Mouse (Mus musculus): Measurements from ENCODE around the gene Olfr521.
A peak's percentile ranks its signal among the peaks of the same experiment; 100 is the strongest.
"Not testable (repeated sequence)": the region's sequence is repeated elsewhere in the genome, so short reads cannot be mapped to it uniquely, and the experiment has no call there.

The Olfr521 gene

DNA sequence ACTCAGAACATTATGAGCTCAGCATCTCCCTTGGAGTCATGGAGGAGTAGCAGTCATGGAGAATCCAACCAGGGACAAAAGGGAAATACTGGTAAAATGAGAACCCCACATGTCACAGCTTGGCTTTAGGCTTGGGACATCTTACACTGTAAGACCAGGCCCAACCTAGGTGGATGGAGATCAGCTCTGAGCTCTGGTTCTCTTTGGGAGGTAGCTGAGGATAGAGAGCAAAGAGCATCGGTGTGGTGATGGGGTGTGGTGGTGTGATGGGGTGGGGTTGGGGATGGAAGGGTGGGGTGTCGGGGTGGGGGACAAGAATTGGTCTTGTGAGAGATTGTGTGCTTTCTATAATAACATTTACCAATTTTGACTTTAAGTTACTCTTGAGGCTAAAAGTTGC, 47.5 kb downstream of the Olfr521 start:
- DNase-seq, result no peak

DNA sequence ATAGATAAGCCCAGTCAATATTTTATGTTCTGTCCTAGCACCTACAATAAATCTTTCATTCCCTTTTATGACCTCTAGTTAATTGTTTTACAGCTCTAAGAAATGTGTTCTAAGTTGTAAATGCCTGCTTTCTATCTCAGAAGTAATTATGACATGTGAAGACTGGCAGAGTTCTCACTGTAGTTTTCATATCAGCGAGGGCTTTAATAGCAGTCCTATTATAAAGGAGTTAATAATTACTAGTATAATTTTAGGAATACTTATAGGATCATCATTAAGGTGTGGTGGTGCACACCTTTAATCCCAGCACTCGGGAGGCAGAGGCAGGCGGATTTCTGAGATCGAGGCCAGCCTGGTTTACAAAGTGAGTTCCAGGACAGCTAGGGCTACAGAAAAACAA, 48.4 kb downstream of the Olfr521 start:
- no peak for DNase-seq

DNA sequence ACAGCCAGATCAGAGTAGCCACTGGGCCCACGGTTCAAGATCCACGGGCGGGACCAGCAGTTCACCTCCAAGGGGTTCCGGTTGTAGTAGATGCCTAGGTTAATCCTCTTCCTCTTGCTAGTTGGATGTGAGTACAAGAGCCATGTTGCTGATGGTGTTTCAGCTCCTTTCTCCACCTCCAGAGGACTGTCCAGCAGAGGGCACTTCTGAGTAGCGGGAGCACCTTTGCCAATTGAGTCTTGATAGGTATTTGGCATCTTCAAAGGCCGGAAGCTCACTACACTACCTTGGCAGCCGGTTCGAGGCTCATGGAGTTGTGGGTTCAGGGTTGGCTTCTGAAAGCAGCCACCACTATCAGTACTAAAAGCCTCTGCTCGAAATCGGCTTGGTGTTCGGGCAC, 50.1 kb downstream of the Olfr521 start:
- DNase-seq, result peak; percentile 18 to 58

DNA sequence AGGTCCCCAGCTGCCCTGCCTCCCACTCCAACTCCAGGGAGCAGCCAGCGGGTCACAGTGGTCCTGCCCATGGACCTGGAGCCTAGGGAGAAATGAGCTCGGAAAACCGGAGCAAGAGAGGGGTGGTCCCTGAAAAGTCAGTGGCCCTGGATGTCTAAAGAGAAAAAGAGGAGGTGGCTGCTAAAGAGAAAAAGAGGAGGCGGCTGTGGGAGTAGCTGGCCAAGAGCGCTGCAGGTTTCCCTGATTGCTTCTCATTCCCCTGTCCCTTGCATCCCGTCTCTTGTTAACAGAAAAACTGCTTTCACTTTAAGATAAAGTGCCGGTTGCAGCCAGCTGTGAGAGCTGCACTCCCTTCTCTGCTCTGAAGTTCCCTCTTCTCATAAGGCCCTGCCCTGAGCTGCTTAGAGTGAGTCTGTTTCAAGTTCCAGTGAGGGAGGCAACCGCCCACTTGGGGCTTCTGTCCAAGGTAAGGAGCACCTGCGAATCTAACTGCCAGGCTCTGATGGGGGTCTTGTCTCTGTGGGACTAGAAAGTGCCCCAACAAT, 54.9 kb downstream of the Olfr521 start:
- not testable (repeated sequence) for DNase-seq

All from spleen, adult 18-20 months (tissue).